Mouse (Mus musculus) embryo, embryonic 10 days (tissue): Measurements from ENCODE around the gene Cdkn1c.
A peak's percentile ranks its signal among the peaks of the same experiment; 100 is the strongest.

Experiments used
- DNase-seq: peaks from one replicate; pipeline ENCODE4 v3.0.0-alpha.2; 2015; ENCODE audit warnings: low spot score

Gene Cdkn1c

DNA sequence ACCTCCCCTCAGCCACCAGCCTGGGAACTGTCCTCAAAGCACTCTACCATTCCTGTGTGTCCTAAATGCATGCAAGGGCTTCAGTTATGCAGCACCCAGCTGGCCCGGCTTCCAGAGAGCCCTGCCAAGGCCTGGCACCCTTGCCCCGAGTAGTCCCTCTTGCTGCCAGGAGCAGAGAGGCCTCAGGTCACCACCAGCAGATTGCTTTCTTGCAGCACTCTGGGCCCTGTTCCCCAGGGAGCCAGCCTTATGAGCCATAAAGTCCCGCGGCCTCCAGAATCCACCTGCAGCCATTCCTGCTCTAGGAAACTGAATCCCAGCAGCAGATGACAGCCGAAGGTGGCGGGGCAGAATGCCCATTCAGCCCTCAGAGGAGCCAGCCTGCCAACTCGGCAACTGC is 27.5 kb downstream of the Cdkn1c start:
- DNase-seq = no peak

DNA sequence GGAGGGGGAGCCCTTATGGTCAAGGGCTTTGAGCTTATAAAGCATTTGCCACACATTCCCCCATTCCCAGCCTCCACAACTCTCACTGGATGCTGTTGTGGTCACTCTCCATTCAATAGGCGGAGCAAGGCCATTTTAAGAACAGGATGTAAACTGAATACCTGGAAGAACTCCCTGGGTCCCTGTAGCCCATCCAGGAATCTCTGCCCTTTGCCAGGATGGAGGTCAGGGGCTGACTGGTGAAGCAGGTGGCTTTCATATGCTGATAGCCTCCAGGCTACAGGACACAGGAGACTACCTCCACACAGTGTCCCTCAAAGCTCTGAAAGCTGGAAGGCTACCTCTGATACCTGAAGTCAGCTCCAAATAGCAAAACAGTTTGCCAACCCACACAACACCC is 28.2 kb downstream of the Cdkn1c start:
- DNase-seq = no peak

DNA sequence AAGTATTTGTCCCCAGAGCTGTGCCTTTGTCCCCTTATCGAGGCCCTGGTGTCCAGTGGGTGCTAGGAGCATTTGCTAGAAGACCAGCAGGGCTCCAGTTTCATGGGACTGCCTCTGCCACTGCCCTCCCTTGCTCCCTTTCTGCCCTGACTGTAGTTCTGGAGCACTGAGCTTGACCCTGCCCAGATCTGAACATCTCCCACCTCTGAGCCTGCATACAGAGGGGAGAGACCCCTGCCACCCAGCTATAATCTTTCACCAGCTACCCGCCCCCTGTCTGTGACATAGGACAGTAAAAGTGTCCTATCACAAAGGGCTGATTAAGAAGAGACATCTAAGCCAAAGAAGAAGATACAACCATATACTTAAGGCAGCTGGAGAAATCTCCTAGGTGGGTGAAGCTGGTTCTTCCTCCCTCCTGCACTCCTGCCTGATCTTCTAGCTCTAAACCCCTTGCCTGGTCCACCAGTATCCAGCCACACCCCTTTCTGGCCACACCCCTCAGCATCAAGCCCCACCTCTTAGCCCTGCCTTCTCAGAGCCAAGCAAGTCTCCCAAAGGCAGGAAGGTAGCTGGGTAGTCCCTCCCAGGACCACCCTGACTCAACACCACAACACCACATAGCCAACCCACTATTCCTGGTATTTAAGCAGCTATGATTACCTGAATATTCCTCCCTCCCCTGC is 31.9 kb downstream of the Cdkn1c start:
- peak; percentile 56 for DNase-seq

DNA sequence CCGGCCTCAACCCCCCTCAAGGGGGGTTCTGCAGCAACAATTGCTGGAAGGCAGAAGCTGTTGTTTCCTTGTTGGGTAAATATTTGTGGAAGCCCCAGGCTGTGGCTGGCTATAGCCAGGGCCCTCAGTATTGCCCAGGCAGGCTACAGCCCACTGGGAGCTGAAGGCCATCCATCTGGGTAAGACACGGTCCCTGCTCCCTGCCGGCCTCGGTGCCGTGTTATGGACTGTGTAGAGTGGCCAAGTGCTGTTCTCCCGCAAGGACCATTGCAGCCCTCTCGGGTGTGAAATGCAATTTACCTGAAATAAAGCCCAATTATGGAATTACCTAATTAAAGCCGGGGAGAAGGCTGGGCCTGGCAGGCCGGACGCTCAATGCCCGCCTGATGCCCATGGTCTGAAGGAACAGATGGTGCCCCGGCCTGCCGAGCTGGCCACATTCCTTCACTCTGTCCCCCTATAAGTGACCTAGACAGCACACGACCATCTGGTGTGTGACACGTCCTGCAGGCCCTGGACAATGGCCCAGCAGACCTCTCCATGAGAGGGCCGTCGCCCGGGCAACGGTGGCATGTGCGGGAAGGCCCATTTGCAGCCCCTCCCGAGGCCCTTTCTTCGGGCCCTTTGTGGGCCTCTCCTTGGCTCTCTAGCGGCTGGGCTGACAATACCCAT is 32.6 kb downstream of the Cdkn1c start:
- peak; percentile 86 for DNase-seq

DNA sequence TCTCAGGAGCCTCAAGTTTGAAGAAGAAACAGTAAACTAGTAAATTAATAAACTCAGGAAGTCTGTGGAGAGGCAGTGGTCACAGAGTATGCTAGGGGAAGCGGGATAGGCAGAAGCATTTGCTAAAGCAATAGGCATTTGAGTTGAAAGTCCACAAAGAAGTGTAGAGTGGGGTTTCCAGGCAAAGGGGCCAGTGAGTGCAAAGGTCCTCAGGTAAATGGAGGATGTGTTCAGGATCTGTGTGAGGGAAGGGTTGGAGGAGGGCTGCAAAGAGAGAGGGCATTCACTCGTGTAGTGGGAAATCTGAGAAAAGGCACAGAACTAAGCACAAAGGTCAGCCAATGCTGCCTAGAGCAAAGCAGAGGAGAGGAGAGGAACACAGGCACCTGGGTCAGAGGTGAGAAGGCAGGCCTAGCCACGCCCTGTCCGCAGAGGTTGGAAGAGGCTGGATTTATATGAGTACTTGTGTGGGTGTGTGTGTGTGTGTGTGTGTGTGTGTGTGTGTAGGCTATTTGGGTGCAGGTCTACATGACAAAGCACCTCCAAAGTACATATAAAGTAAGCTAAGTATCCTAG is 41.2 kb downstream of the Cdkn1c start:
- DNase-seq = no peak

DNA sequence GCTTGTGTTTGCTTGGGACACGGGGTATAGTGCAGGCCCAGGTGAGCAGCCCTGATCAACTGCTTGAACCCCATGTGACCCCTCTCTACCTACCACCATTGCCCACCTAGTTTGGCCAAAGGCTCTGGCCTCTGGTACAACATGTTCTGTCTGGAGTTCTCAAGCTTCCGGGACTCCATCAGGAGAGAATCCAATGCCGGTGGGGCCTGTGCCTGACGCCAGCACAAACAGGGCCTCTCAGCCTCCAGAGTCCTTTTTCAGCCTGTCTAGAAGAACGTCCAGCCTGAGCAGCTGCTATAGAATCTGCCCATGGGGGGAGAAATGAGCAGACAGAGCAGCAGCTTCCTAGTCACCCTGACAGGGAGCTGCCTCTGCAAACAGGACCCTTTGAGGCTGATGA is 43.0 kb downstream of the Cdkn1c start:
- DNase-seq = no peak

DNA sequence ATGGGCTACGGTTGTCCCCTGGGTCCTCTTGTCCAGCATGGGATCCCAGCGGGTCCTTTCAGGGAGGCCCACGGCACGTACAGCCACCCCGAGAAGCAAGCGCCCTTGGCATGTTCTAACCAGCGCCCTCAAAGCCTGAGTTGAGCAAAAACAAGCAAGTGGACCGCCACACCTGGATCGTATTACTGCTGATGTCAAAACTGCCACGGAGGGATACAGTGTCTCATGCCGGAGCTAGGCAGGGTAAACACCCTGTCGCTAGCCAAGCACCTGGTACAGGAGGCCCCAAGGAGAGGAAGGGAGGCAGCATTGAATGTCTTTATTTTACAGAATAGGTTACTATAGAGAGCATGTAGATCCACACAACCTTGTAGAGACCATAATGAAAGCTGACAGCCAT is 44.4 kb downstream of the Cdkn1c start:
- peak; percentile 33 for DNase-seq

DNA sequence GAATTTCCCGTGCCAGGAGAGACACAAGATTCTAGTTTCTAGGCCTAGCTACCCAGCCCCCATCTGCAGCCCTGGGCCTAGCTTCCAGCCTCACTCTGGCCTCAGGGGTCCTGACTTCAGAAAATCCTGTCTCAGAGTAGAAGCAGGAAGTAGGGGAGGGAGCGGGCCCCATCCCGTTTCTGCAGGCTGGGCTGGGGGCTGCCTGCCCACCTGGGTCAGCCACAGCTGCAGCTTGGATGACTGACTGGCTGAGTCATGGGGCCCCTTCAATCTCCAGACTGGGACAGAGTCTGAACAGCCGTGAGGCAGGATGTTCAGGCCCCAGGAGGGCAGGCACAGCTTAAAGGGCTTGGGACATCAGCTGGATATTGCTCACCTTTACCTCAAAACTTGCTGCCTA is 45.8 kb downstream of the Cdkn1c start:
- DNase-seq = peak; percentile 39

DNA sequence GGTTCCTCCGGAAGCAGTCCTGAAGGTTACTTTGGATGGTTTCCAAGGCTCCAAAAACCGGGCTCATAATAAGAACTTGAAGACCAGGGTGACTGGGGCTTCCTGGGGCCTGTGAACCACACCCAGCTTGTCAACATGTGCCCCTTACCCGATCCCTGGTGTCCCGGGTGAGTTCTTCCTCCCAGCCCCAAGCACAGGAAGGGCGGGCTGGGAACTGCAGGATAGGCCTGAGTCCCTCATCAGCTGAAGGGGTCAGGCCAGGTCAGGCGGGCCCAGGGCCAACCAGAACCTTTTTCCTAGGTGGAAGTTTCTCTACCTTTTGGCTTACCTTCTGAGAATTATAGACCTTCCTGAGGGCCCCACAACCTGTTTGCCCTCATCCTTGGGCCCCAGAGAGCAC is 48.2 kb downstream of the Cdkn1c start:
- DNase-seq = no peak

DNA sequence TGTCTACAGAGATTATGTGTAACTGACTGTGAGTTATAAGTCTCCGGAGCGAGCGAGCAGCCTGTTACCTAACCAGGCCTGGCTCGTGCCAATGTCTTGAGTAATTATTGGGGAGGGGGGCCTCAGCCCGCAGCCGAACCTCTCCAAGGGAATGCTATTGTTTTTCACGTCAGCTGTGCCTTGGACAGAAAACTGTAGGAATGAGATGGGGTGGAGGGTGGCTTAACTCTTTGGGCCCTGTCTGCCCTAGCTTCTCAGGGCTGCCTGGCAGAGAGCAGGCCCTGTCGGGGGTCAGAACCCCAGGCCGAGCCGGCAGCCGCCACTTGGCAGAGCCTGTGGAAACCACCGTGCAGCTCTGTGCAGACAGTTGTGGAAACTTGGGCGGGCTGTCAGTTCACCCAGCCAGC is 52.2 kb downstream of the Cdkn1c start:
- DNase-seq = no peak
